Mouse (Mus musculus) brain, embryonic 14.5 days (tissue): ENCODE measurements around the gene Gm29644. TPM values are rescaled to one million over a fixed set of nuclear protein-coding genes. Genes with fewer than 3 reads are reported as not detected.
"Not testable (repeated sequence)": the region's sequence is repeated elsewhere in the genome, so short reads cannot be mapped to it uniquely, and the experiment has no call there.

ENCODE experiments used
- DNase-seq: peaks from one replicate; pipeline ENCODE4 v3.0.0-alpha.2; 2011; ENCODE audit warnings: low read depth
- polyA plus RNA-seq: library from polyadenylated mRNA; depleted of rRNA; stranded (reverse); fragments of >200 nt; gene quantifications from 2 replicates; pipeline ENCODE4 v1.2.3, GENCODE M21; 2012; rRNA removed

Gene Gm29644
- not detected in 2 replicates for polyA plus RNA-seq

DNA sequence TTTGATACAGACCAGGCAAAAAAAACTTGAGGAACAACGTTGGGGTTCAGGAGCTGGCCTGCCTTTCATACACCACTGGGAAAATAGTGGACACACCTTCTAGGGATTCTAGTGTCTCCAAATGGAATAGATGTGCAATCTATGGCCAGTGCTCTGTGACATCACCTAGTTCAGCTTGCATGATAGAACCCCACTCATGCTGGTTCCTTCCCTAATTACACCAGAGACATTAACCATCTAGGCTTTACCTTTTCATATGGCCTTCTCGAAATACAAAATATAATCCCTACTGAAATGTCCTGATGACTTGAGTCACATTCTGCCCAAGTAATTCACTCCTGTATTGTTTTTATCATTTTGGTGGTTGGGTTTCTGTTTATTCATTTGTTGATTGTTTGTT lies at the start of gene Gm29644, which contains the start of gene Gm29423:
TSS of gene Gm29644 (minus strand) at position 157 of the 400 bp plus-strand sequence.
TSS of gene Gm29423 (minus strand) at position 101 of the 400 bp plus-strand sequence.
- not testable (repeated sequence) for DNase-seq

DNA sequence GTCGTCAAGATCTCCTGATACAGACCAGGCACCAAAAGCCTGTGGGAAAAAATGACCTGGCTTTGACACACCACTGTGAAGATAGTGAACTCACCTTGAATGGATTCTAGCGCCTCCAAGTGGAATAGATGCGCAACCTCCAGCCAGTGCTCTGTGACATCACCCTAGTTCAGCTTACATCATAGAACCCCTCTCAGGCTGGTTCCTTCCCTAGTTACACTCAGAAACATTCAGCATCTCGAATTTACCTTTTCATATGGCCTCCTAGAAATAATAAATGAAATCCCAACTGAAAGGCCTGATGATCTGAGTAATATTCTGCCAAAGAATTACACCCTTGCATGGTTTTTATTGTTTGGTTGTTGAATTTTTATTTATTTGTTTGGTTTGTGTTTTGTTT lies 29.6 kb downstream of the Gm29644 start, which contains the start of gene Gm21118:
TSS of gene Gm21118 (minus strand) at position 101 of the 400 bp plus-strand sequence.
- not testable (repeated sequence) for DNase-seq

Other genes starting within 250 kb of the Gm29644 start
- not detected in 2 replicates for gene Gm21118, start 29.7 kb downstream of the Gm29644 start, polyA plus RNA-seq
- not detected in 2 replicates for gene Gm29423, start 56 bp downstream of the Gm29644 start, polyA plus RNA-seq
- not detected in 2 replicates for gene Gm20888, start 138.5 kb upstream of the Gm29644 start, polyA plus RNA-seq